Mouse (Mus musculus): Measurements from ENCODE around the gene Zfp507. TPM values are rescaled to one million over a fixed set of nuclear protein-coding genes. Genes with fewer than 3 reads are reported as not detected.

The Zfp507 gene
- polyA plus RNA-seq, 1 experiment from 2014 or later, result 15.4 TPM

DNA sequence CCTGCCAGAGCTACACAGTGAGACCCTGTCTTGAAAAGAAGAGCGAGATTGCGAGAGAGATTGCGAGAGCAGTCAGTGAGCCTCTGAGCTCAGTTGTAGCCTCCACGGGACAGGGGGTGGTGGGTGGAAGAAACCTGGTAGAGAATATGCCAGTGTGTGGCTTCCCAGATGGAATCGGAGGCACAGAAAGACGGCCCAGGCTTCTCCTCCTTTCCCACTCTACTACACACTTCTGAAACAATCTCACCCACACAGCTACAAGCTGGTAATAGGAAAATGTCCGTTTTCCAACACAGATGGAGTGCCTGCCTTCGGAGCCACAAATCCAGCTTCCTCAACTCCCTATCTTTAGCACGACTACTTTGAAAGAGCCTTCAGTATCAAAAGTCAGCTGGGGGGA is 58.0 kb downstream of the Zfp507 start:
- no peak for DNase-seq (ENCODE audit: low spot score)
- Histone ChIP-seq H3K4me1 (replicated peaks) (0 out of 2 replicates have a peak, but pooled peaks cover 2% of the 10 kb centered on the region), H3K9me3 (no peaks in the 10 kb centered on the region), H3K36me3 (peaks cover 99% of the 10 kb centered on the region), H3K4me3 (no peak overlapping the region), H3K27ac (no peak overlapping the region), H3K27me3 (ENCODE audit: insufficient read depth, poor library complexity, severe bottlenecking) (no peaks in the 10 kb centered on the region)
- WGBS, result 94% methylated on average over 9 of the region's 9 CpGs

DNA sequence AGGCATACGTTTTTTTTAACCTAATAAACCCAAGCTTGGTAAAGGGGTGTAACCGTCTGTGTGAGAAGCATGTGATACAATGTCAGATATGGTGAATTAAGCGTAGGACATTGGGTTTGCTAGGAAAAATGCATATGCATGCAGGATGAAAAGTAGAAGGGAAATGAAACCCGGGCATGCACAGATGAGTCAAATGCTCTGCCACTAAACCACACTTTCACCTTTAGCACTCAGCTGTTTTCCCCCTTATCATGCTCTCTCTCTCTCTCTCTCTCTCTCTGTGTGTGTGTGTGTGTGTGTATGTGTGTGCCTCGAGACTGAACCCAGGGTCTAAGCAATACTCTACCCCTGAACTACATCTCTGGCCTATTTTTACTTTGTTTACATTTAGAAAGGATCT is 60.5 kb downstream of the Zfp507 start:
- Histone ChIP-seq H3K9me3 (peaks cover 11% of the 10 kb centered on the region; the same call in 1 of the 2 replicates), H3K4me1 (replicated peaks) (0 out of 2 replicates have a peak, but pooled peaks cover 2% of the 10 kb centered on the region), H3K27me3 (ENCODE audit: insufficient read depth, poor library complexity, severe bottlenecking) (no peaks in the 10 kb centered on the region), H3K36me3 (peaks cover 99% of the 10 kb centered on the region), H3K27ac (no peak overlapping the region), H3K4me3 (no peak overlapping the region)
- DNase-seq (ENCODE audit: low spot score), result no peak
- 95% methylated on average over 5 of the region's 5 CpGs for WGBS

DNA sequence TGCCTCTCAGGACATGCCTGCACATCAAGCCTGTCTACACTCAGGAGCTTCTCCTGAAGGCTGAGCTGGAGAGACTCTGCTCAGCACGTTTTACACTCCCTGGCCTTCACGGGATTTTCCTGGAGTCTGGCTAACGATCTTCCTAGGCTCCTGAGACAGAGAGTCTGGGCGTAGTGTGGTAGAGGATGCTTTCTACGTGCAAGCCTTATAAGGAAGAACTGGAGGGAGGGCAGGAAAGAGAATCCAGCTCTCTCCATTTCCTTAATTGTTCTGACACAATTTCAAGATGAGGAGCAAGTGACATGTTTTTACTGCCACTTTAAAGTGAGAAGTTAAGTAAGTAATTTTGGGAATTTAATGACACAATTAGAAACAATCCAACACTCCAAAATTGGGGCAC is 60.9 kb downstream of the Zfp507 start:
- Histone ChIP-seq H3K36me3 (peaks cover 99% of the 10 kb centered on the region), H3K4me1 (replicated peaks) (no peaks in the 10 kb centered on the region), H3K4me3 (no peak overlapping the region), H3K9me3 (peaks cover 13% of the 10 kb centered on the region; the same call in 1 of the 2 replicates), H3K27me3 (ENCODE audit: insufficient read depth, poor library complexity, severe bottlenecking) (no peaks in the 10 kb centered on the region), H3K27ac (no peak overlapping the region)
- 87% methylated on average over 5 of the region's 5 CpGs for WGBS
- DNase-seq (ENCODE audit: low spot score), result no peak

DNA sequence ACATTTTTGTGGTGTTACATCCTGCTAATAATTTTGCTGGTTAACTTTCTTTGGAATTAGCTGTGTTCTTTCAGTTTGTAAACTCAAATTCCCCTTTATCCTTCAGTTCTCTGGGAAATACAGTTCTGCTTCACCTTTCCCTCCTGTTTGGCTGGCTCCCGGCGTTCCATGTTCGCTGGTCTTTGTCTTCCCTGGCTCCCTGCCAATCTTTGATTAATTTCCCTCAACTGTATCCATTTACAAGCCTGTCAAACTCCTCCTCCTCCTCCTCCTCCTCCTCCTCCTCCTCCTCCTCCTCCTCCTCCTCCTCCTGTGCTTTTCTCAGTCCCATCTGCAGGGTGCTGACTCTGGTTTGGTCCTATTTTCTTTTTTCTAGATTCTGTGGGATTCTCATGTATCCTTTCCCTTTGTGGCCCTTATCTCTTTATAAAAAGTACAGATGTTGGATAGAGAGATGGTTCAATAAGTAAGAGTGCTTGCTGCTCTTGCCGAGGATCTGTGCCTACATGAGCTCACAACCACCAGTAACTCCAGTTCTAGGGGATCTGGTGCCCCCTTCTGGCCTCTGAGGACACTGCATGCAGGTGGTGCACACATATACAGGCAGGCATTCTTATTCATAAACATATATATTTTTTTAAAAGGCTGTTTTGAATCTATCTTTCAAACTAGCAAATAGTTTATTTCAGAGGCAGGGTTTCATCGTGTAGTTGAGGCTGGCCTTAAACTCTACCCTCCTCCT is 62.1 kb downstream of the Zfp507 start:
- no peak overlapping the region for H3K4me3 ChIP-seq
- peak; percentile 47 for DNase-seq (ENCODE audit: low spot score)

DNA sequence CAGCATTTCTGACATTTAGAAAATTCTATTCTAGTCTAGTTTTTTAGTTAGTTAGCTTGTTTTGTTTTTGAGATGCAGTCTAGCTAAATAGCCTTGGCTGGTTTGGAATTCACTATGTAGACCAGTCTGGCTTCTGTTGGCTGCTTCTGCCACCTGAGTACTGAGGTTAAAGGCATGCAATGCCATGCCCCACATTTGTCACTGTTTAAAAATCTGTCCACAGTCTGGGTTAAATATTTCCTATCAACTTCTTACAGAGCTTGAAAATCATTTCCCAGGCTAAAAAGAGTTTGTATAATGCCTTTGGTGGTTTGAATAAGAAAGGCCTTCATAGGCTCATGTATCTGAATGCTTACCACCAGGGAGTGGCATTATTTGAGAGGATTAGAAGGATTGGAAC is 63.9 kb downstream of the Zfp507 start:
- Histone ChIP-seq H3K27ac (no peak overlapping the region), H3K27me3 (ENCODE audit: insufficient read depth, poor library complexity, severe bottlenecking) (no peaks in the 10 kb centered on the region), H3K4me1 (replicated peaks) (no peaks in the 10 kb centered on the region), H3K4me3 (no peak overlapping the region), H3K36me3 (peaks cover 95% of the 10 kb centered on the region), H3K9me3 (peaks cover 13% of the 10 kb centered on the region; the same call in 1 of the 2 replicates)
- no peak for DNase-seq (ENCODE audit: low spot score)

More for the DNA sequence above, 62.1 kb downstream of the Zfp507 start:
- Histone ChIP-seq H3K27me3 (ENCODE audit: insufficient read depth, poor library complexity, severe bottlenecking) (no peaks in the 10 kb centered on the region), H3K36me3 (peaks cover 95% of the 10 kb centered on the region), H3K4me1 (replicated peaks) (no peaks in the 10 kb centered on the region), H3K27ac (no peak overlapping the region), H3K9me3 (peaks cover 13% of the 10 kb centered on the region; the same call in 1 of the 2 replicates)
- WGBS, result 92% methylated on average over 5 of the region's 5 CpGs

DNA sequence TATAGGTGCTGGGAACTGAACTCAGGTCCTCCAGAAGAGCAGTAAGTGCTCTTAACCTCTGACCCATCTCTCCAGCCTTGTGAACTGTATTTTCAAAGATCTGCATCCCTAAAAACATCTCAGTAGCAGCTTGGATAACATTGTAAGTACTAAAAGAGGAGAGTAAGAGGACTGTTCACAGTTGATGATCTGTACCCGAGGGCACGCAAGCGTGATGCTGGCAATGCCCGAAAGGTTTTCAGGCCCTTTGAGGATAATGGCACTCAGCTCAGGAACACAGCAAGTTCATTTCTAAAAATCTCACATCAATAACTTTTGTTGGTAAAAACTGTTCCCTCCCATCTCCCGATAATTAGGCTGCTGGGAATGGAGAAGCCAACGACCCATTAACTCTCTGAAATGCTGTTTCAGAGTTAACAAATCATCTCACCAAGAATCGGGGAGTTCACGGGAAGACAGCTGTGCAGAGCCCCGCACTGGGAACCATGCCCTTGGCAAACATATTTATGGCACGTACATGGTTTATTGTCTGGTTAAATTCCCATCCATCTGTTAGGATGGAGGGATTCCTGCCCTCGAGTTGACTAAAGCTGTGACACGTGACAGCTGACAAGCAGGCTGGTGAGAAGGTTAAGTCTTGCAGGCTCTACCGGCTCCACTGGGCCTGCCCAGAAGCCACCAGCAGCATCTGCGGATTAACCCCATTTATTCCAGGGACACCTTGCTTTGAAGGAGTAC is 69.3 kb downstream of the Zfp507 start:
- H3K27me3 ChIP-seq (ENCODE audit: insufficient read depth, poor library complexity, severe bottlenecking), result no peaks in the 10 kb centered on the region
- WGBS, result 88% methylated on average over 14 of the region's 14 CpGs
- no peak for DNase-seq (ENCODE audit: low spot score)
- H3K27ac ChIP-seq, result no peak overlapping the region
- peaks cover 18% of the 10 kb centered on the region for H3K9me3 ChIP-seq
- no peak overlapping the region for H3K4me3 ChIP-seq
- H3K36me3 ChIP-seq, result peaks cover 67% of the 10 kb centered on the region
- H3K4me1 ChIP-seq (replicated peaks), result no peaks in the 10 kb centered on the region

DNA sequence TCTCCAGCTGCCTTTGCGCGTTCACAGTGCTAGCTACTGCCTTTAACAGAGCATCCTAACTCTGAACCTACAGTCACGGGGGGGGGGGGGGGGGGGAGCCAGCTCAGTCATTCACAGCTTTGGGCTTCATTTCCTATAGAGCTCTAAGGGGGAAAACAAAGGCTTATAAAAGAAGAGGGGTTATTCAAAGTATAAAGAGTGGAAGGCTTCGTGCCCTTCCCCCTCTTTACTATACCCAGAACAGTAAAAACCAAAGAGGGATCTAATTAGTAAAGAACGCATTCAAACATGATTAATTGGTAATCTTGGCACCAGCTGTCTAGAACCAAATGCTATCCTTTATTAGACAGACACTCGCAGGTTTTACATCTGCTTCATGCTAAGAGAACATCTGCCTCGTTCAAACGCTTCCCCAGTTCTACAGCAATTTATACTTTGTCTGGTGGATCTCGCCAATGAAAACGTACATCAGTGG is 70.2 kb downstream of the Zfp507 start:
- no peak for DNase-seq (ENCODE audit: low spot score)
- Histone ChIP-seq H3K4me1 (replicated peaks) (no peaks in the 10 kb centered on the region), H3K9me3 (peaks cover 23% of the 10 kb centered on the region), H3K27me3 (ENCODE audit: insufficient read depth, poor library complexity, severe bottlenecking) (no peaks in the 10 kb centered on the region), H3K4me3 (no peak overlapping the region), H3K27ac (no peak overlapping the region), H3K36me3 (peaks cover 67% of the 10 kb centered on the region)
- 89% methylated on average over 10 of the region's 10 CpGs for WGBS

DNA sequence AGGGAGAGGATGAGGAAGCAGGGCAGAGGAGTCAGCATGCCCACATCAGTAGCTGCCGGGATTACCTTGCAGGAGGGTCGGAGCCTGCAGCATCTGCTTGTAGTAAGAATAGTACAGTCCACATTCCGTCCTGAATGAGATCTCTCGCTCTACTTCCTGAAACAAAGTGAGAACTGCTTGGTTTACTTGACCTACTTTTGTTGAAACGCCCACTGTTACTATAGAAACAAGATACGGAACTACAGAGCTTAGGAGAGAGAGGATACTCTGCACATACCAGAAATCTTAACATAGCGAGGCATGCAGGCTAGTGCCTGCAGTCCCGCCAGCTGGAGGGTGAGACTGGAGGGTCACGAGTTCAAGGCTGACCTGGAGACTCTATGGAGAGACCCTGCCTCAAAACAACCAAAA is 73.2 kb downstream of the Zfp507 start:
- H3K36me3 ChIP-seq, result peaks cover 70% of the 10 kb centered on the region
- H3K9me3 ChIP-seq, result peaks cover 18% of the 10 kb centered on the region
- H3K4me1 ChIP-seq (replicated peaks), result no peaks in the 10 kb centered on the region
- DNase-seq (ENCODE audit: low spot score), result no peak
- H3K4me3 ChIP-seq, result no peak overlapping the region
- WGBS, result 90% methylated on average over 9 of the region's 9 CpGs
- no peak overlapping the region for H3K27ac ChIP-seq
- no peaks in the 10 kb centered on the region for H3K27me3 ChIP-seq (ENCODE audit: insufficient read depth, poor library complexity, severe bottlenecking)

DNA sequence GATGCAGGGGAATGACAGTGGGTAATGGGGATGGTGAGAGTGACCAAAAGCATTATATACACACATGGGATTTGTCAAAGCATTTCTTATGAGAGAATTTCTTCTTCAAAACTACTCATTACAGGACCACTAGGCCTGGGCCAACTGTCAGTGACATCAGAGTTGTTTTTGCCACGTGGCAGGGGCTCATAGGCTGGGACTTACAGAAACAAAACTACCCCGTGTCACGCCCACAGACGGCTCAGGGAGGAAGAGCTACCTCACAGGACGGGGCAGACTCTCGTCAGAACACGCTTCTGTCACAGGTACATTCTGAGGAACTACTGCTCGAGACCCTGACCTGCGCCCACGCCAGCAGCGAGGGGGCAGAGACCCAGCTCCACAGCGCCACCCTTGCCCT is 74.4 kb downstream of the Zfp507 start:
- Histone ChIP-seq H3K9me3 (peaks cover 18% of the 10 kb centered on the region), H3K36me3 (peaks cover 72% of the 10 kb centered on the region), H3K27me3 (ENCODE audit: insufficient read depth, poor library complexity, severe bottlenecking) (no peaks in the 10 kb centered on the region), H3K4me3 (no peak overlapping the region), H3K27ac (no peak overlapping the region), H3K4me1 (replicated peaks) (no peaks in the 10 kb centered on the region)
- WGBS, result 92% methylated on average over 12 of the region's 12 CpGs
- no peak for DNase-seq (ENCODE audit: low spot score)

DNA sequence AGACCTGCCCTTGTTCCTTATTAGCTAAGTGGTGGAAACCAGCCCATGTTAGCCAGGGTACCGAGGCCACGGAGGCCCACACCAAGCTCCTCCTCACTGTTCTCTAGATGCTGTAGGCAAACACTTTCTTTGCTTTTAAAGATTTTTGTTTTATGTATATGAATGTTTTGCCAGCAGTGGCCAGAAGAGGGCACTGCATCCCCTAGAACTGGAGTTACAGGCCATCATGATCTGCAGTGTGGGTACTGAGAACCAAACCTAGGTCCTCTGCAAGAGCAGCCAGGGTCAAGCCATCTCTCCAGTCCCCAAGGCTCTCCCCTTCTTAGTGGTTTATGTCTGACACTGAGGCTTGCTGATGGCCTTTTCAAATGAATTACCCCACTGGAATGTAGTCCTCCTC is 79.8 kb downstream of the Zfp507 start:
- no peak for DNase-seq (ENCODE audit: low spot score)
- Histone ChIP-seq H3K4me1 (replicated peaks) (no peaks in the 10 kb centered on the region), H3K27ac (no peak overlapping the region), H3K27me3 (ENCODE audit: insufficient read depth, poor library complexity, severe bottlenecking) (no peaks in the 10 kb centered on the region), H3K9me3 (peaks cover 7% of the 10 kb centered on the region), H3K36me3 (peaks cover 98% of the 10 kb centered on the region), H3K4me3 (no peak overlapping the region)
- 95% methylated on average over 2 of the region's 2 CpGs for WGBS

Other genes with a start within 250 kb of the Zfp507 start
- 41.8 and 48.7 TPM in 2 replicates for gene Nudt19, start 246.7 kb downstream of the Zfp507 start, polyA plus RNA-seq (2016; fragmentation: Nextera tagmentation; extraction: Ambion mirVana)
- gene Rgs9bp, start 217.4 kb downstream of the Zfp507 start, polyA plus RNA-seq (2016; fragmentation: Nextera tagmentation; extraction: Ambion mirVana), result 0.18 and 0.26 TPM in 2 replicates
- gene Ankrd27, start 216.8 kb downstream of the Zfp507 start, polyA plus RNA-seq (2016; fragmentation: Nextera tagmentation; extraction: Ambion mirVana), result 31.4 and 36.8 TPM in 2 replicates
- 300 and 302 TPM in 2 replicates for gene Pdcd5, start 155.5 kb downstream of the Zfp507 start, polyA plus RNA-seq (2016; fragmentation: Nextera tagmentation; extraction: Ambion mirVana)
- gene Dpy19l3, start 48.5 kb downstream of the Zfp507 start, polyA plus RNA-seq (2016; fragmentation: Nextera tagmentation; extraction: Ambion mirVana), result 25.9 and 27.9 TPM in 2 replicates

Data from hindbrain, embryonic 10.5 days (tissue).